Mouse (Mus musculus) liver, postnatal 0 days (tissue): ENCODE results near the gene Agtr1b.

Experiments
- CTCF ChIP-seq: sonication (generic); IDR thresholded peaks from 2 replicates; pipeline ENCODE4 v1.5.1; 2016; ENCODE audit warnings: antibody characterized with exemption, low read depth
- EP300 ChIP-seq: IDR thresholded peaks from 2 replicates; pipeline ENCODE4 v1.6.1; 2016; ENCODE audit warnings: antibody characterized with exemption, low read depth, mild to moderate bottlenecking

DNA sequence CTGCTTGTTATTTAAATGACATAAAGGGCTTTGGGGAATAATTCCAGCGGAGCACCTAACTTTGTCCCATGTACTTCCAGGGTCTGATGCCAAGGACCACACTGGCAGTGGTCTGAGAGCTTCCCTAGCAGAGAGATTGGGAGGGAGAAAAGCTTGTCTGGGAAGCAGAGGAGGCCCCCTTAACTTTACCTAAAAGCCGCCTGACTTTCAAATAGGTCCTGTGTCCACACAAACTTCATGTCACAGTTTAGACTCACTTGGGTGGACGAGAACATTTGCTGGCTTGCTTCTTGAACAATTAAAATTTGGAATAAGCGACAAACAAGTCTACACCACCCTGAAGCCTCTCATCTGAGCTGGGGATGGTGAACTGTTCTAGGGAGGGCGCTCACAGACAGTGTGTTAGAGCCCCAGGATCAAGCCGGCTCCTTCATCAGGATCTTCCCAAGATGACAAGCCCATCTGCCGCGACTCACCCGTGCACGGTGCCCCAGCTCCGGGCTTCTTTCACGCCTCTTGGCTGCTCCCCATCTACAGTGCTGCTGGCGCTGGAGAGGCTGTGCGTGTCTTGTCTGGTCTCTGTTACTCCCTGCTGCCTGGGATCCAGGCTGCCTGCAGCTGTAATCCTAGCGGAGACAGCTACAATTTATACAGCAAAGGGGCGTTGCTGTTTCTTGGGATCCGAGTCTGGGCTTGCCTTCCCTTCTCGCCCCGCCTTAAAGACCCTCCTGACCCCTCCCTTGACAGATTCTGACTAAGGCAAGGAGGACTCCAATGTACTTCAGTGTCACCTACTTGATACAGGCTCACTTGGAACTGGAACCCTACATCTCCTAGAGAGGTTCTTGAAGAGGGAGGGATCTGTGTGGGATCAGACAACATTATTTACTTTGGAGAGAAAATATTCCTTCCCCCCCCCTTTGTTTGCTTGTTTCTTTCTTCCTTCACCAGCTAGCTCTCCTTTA lies at the start of gene Agtr1b:
- no peak for TF ChIP-seq CTCF
- TF ChIP-seq EP300, result no peak
